Mouse (Mus musculus): ENCODE data around the gene Zwilch. TPM values are rescaled to one million over a fixed set of nuclear protein-coding genes. Genes with fewer than 3 reads are reported as not detected.

The Zwilch gene
- 2.4 TPM for polyA plus RNA-seq (2017; shearing (Covaris generic))

DNA sequence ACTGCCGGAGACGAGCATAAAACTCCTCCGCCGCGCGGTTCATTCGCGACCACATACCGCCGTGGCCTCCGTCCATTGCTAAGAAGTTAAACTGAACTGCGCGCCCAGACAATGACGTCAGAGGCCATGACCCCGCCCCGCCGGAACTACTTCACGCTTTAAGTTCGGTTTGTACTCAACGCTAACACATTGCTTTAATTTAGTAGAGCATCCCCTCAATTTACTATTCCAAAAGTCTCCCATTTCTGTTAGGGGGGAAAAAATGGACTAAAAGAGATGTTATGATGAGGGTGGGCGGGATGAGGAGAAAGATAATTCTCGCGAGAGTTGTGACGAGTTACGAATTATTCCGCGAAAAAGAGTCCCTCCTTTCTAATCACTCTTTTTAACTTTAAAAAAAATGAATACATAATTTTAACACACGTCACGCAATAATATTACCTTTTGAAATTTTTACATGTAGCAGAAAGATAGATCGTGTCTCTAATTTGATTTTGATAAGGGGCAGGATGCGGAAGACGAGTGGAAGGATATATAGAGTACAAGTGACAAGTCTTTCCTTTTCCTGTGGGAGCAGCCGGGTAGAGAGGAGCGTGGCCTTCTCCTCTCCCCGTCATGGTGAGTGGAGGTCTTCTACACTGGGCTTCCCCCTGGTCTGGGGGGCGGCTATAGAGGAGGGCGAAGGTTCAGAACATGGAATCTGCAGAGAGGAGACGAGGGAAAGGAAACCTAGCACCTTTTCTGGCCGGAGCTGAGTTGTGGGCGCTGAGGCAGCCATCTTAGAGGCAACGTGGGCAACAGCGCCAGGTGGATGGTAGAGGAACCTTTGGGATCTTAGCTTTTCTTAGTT lies at the start of gene Zwilch, which contains the start of gene Rpl4:
Zwilch (minus strand) TSS at position 289 of the 850 bp plus-strand sequence.
Rpl4 (plus strand) TSS at position 560 of the 850 bp plus-strand sequence.

DNA sequence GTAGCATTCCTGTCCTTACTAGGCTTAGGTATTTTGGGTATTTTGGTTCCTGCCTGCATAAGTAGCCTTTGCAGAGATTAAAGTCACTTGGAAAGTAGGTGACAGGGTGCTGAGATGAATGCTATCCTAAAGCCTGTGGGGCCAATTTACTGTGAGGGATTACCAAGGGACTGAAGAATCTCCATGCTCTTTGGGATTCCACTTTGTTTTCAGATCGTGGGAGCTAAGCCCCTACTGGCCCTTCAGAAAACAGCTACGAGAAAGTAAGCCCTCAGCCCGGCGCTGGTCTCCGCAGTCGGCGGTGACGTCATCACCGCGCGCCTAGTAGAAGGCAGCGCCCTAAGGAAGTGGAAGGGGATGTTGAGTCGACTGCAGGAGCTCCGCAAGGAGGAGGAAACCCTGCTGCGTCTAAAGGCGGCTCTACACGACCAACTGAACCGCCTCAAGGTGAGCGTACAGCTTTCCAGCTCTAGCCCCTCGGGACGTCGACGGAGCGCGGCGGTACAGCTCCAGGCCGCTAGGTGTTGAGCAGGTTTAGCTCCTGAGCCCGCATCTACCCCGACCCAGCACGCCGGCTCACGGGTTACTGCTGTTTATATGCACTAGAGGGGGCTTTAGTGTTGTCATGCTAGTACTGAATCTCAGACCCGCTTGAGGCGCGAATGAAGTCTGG lies 6.2 kb upstream of the Zwilch start, which contains the start of gene Snapc5:
Snapc5 (plus strand) TSS at position 301 of the 673 bp plus-strand sequence.

DNA sequence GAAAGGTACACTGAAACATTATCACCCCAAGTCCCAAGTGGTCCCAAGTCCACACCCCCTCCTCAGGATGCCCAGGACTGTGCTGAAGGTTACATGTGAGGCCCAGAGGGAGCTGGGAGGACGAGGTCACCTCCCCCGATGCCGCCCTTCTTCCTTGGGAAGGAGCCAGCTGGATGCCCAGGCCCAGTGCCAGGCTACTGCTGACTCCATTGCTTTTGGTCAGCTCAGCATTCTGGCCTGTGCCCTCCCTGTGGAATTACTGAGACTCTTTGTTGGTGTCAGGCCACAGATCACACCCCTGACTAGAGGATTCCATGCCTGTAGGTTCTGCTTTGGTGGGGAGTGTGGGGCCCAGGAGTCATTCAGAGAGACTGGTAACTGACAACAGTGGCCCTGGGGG lies 56.0 kb downstream of the Zwilch start, which contains the start of gene Lctl:
Lctl (plus strand) TSS at position 272 of the 400 bp plus-strand sequence.

Other genes starting within 250 kb of the Zwilch start
- not detected for gene Smad6, start 151.0 kb downstream of the Zwilch start, polyA plus RNA-seq (2017; shearing (Covaris generic))
- gene Lctl, start 56.0 kb downstream of the Zwilch start, polyA plus RNA-seq (2017; shearing (Covaris generic)): 2.8 TPM
- gene Rpl4, start 271 bp upstream of the Zwilch start, polyA plus RNA-seq (2017; shearing (Covaris generic)): 1,626 TPM
- gene Snapc5, start 6.2 kb upstream of the Zwilch start, polyA plus RNA-seq (2017; shearing (Covaris generic)): 30.1 TPM
- 11.6 TPM for gene Uchl4, start 62.1 kb upstream of the Zwilch start, polyA plus RNA-seq (2017; shearing (Covaris generic))
- 84.9 TPM for gene Map2k1, start 80.5 kb upstream of the Zwilch start, polyA plus RNA-seq (2017; shearing (Covaris generic))
- gene Tipin, start 108.5 kb upstream of the Zwilch start, polyA plus RNA-seq (2017; shearing (Covaris generic)): 20.1 TPM
- gene Dis3l, start 168.2 kb upstream of the Zwilch start, polyA plus RNA-seq (2017; shearing (Covaris generic)): 15.7 TPM
- gene Megf11, start 212.5 kb upstream of the Zwilch start, polyA plus RNA-seq (2017; shearing (Covaris generic)): 0.20 TPM

Measured in effector memory CD4-positive, alpha-beta T cell, adult 7 months (primary cell).